Mouse (Mus musculus): ENCODE data around the gene Faiml.

Gene Faiml

DNA sequence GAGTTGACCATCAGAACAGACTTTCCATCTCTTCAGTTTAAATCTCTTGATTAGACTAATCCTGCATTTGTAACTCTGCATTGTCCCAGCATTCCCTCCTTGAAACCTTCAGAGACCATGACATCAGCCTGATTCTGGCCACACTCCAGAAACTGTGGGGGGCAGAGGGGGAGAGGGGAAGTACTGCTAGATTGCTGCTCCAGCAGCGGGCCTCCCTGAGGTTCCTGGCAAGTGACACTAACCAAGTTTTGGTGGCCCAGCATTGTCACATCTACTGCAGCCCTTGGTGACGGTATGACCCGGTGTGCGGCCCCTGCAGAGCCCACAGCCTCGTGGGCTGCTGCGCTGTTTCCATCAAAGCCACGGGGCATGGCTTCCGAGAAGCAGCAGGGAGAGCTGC is 56.8 kb downstream of the Faiml start:
- no peak for DNase-seq (ENCODE audit: low spot score)
